Mouse (Mus musculus) intestine, embryonic 16.5 days (tissue): ENCODE data around the gene Tgoln1. TPM values are rescaled to one million over a fixed set of nuclear protein-coding genes. Genes with fewer than 3 reads are reported as not detected.

ENCODE experiments used
- ATAC-seq: fragments of 200-750 bp; cut with Nextera tagmentation; 2 replicates; pipeline ENCODE4 v1.8.0; 2017; ENCODE audit warnings: moderate TSS enrichment, moderate library complexity
- H3K27ac ChIP-seq: fragments of 300-500 bp; sonication (generic); 2 replicates; pipeline ENCODE4 v1.5.1; 2014; ENCODE audit warnings: mild to moderate bottlenecking, low read length
- H3K27me3 ChIP-seq: fragments of 300-500 bp; sonication (generic); replicated peaks from 2 replicates; pipeline ENCODE4 v1.6.1; 2014; ENCODE audit warnings: low read length, control low read depth, mixed read lengths; ENCODE audit not compliant: control insufficient read depth, insufficient read depth
- H3K36me3 ChIP-seq: fragments of 300-500 bp; sonication (generic); 2 replicates; pipeline ENCODE4 v1.6.1; 2014; ENCODE audit warnings: low read length, control low read depth; ENCODE audit not compliant: control insufficient read depth, insufficient read depth
- H3K4me1 ChIP-seq: fragments of 300-500 bp; sonication (generic); 2 replicates; pipeline ENCODE4 v1.6.1; 2014; ENCODE audit warnings: low read length, control low read depth, mixed read lengths; ENCODE audit not compliant: control insufficient read depth, insufficient read depth
- H3K4me2 ChIP-seq: fragments of 300-500 bp; sonication (generic); 2 replicates; pipeline ENCODE4 v1.6.1; 2014; ENCODE audit warnings: low read depth, low read length, control low read depth
- H3K4me3 ChIP-seq: fragments of 300-500 bp; sonication (generic); 2 replicates; pipeline ENCODE4 v1.5.1; 2014; ENCODE audit warnings: mild to moderate bottlenecking, low read length
- H3K9ac ChIP-seq: fragments of 300-500 bp; sonication (generic); 2 replicates; pipeline ENCODE4 v1.6.1; 2014; ENCODE audit warnings: low read depth, low read length
- H3K9me3 ChIP-seq: fragments of 300-500 bp; sonication (generic); 2 replicates; pipeline ENCODE4 v1.6.1; 2016; ENCODE audit warnings: low read length, control low read depth; ENCODE audit not compliant: control insufficient read depth
- WGBS: fragments of 180-500 bp; shearing (Covaris S2); extraction: QIAGEN DNeasy Blood & Tissue Kit; methylation state at CpG from one replicate; pipeline ENCODE4 v1.1.7; 2014; 5-methylcytosine and 5-hydroxymethylcytosine counted together
- polyA plus RNA-seq: library from polyadenylated mRNA; unstranded; fragments of >200 nt; fragmentation: Nextera tagmentation; extraction: Ambion mirVana; gene quantifications from 2 replicates; pipeline ENCODE4 v1.2.1, GENCODE M21; 2015

Tgoln1 gene
- 48.8 and 57.5 TPM in 2 replicates for polyA plus RNA-seq

DNA sequence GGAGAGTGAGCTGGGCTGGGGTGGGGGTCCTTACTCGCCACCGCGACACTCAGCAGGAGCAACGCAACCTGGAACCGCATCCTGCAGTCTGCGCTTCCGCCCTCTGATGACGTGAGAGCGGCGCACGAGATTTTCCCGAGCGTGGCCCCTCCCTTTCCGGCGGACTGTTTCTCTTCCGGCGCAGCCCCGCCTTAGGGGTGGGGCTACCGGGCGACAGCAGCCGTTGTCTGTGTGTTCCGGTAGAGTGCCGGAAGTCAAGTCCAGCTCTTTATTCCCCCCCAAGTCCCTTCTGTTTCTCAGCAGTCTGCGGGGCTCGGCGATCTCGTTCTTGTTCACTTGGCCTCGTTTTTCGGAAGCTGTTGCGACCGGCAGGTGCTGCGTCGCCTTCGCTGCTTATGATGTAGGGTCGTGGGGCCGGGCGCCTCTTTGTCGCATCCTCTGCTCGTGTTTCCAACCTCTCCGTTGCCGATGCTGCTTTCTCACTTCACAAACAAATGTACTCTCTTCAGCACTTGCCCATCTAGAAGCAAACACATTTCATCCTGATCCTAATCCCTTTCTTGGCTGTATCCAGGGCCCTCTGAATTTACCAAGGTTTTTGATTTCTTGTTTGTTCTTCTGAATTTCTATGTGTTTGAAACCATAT lies at the start of gene Tgoln1:
Gene Tgoln1, minus strand, starts transcription at position 358 of the 646 bp plus-strand sequence.
- no peaks in the 10 kb centered on the region for H3K27me3 ChIP-seq
- H3K36me3 ChIP-seq, result no peaks in the 10 kb centered on the region
- peak within 1 kb of the TSS; percentile 78 for H3K4me2 ChIP-seq
- WGBS, result under 1% methylated on average over 41 of the region's 41 CpGs
- H3K9me3 ChIP-seq, result no peaks in the 10 kb centered on the region
- ATAC-seq, result peak; percentile 90
- H3K9ac ChIP-seq, result peak within 1 kb of the TSS; percentile 91
- peak within 1 kb of the TSS; percentile 96 for H3K27ac ChIP-seq
- peaks cover 28% of the 10 kb centered on the region for H3K4me1 ChIP-seq
- H3K4me3 ChIP-seq, result peak within 1 kb of the TSS; percentile 91

GRCm38 (mm10) chr6:72664290-72664689 lies 47.5 kb upstream of the Tgoln1 start:
- H3K4me3 ChIP-seq, result no peak overlapping the region
- no peak overlapping the region for H3K4me2 ChIP-seq
- no peak for ATAC-seq
- no peaks in the 10 kb centered on the region for H3K27me3 ChIP-seq
- WGBS, result 46% methylated on average over 8 of the region's 8 CpGs
- H3K4me1 ChIP-seq, result peaks cover 40% of the 10 kb centered on the region
- H3K27ac ChIP-seq, result no peak overlapping the region
- H3K9me3 ChIP-seq, result no peaks in the 10 kb centered on the region
- no peaks in the 10 kb centered on the region for H3K36me3 ChIP-seq
- no peak overlapping the region for H3K9ac ChIP-seq

DNA sequence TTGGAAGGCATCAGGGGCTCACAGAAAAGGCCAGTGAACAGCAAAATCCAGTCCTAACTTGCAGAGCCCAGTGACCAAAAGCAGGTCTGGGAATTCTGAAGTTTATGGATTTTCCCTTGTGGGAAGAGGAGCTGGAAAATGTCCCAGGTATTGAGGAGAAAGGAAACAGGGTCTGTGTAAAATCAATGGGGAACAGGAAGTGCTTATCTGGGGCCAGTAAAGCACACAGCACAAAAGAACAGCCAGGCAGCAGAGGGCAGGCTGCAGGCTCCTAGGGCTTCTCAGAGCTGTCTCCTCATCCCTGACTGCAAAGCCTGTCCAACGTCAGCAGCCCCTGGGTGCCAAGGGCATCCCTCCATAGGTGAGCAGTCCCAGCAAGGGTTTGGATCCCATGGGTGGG lies 46.2 kb upstream of the Tgoln1 start:
- ATAC-seq, result no peak; the same call in 1 of the 2 replicates
- H3K4me3 ChIP-seq, result no peak overlapping the region
- H3K9ac ChIP-seq, result no peak overlapping the region
- no peak overlapping the region for H3K4me2 ChIP-seq
- no peaks in the 10 kb centered on the region for H3K9me3 ChIP-seq
- WGBS, result 11% methylated on average over 1 of the region's 1 CpGs
- H3K27ac ChIP-seq, result peak overlapping the region; percentile 43
- H3K27me3 ChIP-seq, result no peaks in the 10 kb centered on the region
- H3K36me3 ChIP-seq, result no peaks in the 10 kb centered on the region
- H3K4me1 ChIP-seq, result peaks cover 41% of the 10 kb centered on the region

GRCm38 (mm10) chr6:72660391-72660720 lies 43.6 kb upstream of the Tgoln1 start:
- H3K4me2 ChIP-seq, result no peak overlapping the region
- H3K9ac ChIP-seq, result no peak overlapping the region
- no peak; the same call in 1 of the 2 replicates for ATAC-seq
- no peak overlapping the region for H3K4me3 ChIP-seq
- H3K4me1 ChIP-seq, result peaks cover 53% of the 10 kb centered on the region
- peak overlapping the region; percentile 73 for H3K27ac ChIP-seq
- H3K36me3 ChIP-seq, result no peaks in the 10 kb centered on the region
- H3K27me3 ChIP-seq, result no peaks in the 10 kb centered on the region
- no peaks in the 10 kb centered on the region for H3K9me3 ChIP-seq
- 73% methylated on average over 6 of the region's 6 CpGs for WGBS

DNA sequence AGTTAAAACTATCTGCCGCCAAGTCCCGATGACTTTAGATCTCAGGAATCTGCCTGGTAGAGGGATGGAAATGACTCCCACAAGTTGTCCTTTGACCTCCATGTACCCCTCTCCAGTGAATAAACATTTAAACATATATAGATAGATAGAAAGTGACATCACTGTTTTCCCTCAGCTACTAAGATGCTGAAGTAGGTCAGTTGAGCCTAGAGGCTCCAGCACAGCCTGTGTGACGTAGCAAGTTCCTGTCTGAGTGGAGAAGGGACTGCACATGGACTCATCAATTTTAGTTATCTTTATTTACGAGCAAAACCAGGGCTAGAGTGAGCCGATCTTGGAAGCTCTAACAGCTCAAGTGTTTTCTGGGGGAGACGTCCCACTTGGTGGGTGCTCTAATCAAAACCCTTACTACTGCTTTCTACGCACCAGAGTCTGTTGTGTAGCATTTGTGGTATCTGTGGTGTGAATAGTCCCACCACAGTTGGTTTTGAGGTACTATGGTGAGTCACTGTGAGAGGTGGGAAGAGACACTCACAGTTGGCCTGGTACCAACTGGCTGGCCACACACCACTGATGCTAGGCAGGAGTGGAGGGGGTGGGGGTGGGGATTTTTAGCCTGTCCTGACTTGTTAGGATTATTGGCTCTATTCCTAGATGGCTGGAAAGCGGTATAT lies 43.1 kb upstream of the Tgoln1 start:
- Histone ChIP-seq H3K36me3 (no peaks in the 10 kb centered on the region), H3K9me3 (no peaks in the 10 kb centered on the region), H3K27me3 (no peaks in the 10 kb centered on the region), H3K4me2 (no peak overlapping the region), H3K9ac (no peak overlapping the region), H3K27ac (peak overlapping the region; percentile 73), H3K4me1 (peaks cover 58% of the 10 kb centered on the region), H3K4me3 (no peak overlapping the region)
- 43% methylated on average over 8 of the region's 8 CpGs for WGBS
- ATAC-seq, result peak; percentile 53

DNA sequence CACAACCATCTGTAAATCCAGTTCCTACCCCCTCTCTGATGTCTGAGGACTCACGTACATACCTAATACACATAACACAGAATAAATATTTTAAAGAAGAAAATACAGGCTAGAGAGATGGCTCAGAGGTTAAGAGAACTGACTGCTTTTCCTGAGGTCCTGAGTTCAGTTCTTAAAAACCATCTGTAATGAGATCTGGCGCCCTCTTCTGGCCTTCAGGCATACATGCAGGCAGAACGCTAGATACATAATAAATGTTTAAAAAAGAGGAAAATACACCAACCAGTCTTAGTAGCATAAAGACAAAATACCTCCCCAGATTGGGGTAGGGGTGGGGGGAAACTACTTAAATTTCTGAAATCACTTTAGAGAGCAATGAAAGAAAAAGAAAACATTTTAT lies 41.2 kb upstream of the Tgoln1 start:
- Histone ChIP-seq H3K4me1 (peaks cover 54% of the 10 kb centered on the region), H3K36me3 (no peaks in the 10 kb centered on the region), H3K9me3 (no peaks in the 10 kb centered on the region), H3K27me3 (no peaks in the 10 kb centered on the region), H3K4me3 (no peak overlapping the region), H3K27ac (no peak overlapping the region), H3K4me2 (no peak overlapping the region), H3K9ac (no peak overlapping the region)
- WGBS, result 57% methylated on average over 3 of the region's 3 CpGs
- no peak for ATAC-seq

DNA sequence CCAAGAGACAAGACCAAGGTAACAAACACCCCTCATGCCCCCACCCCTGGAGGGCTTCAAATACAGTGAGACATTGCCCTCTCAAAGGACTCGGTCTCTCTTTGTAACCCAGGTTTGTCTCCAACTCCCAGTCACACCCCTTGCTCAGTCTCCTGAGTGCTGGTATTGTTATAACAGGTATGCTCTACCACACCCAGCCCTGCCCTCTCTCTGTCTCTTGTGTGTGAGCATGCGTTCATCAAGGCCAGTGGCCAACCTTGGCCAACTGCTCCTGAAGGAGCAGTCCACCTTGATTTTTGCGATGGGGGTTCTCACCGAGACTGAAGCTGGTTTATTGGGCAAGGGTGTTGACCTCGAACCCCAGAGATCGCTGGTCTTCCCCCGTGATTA lies 39.2 kb upstream of the Tgoln1 start:
- Histone ChIP-seq H3K9me3 (no peaks in the 10 kb centered on the region), H3K4me2 (no peak overlapping the region), H3K4me1 (peaks cover 44% of the 10 kb centered on the region), H3K27ac (peak overlapping the region; percentile 88), H3K4me3 (no peak overlapping the region), H3K9ac (no peak overlapping the region), H3K36me3 (no peaks in the 10 kb centered on the region), H3K27me3 (no peaks in the 10 kb centered on the region)
- ATAC-seq, result 0 out of 2 replicates have a peak, but pooled peaks have one; percentile 9
- WGBS, result 65% methylated on average over 7 of the region's 7 CpGs

DNA sequence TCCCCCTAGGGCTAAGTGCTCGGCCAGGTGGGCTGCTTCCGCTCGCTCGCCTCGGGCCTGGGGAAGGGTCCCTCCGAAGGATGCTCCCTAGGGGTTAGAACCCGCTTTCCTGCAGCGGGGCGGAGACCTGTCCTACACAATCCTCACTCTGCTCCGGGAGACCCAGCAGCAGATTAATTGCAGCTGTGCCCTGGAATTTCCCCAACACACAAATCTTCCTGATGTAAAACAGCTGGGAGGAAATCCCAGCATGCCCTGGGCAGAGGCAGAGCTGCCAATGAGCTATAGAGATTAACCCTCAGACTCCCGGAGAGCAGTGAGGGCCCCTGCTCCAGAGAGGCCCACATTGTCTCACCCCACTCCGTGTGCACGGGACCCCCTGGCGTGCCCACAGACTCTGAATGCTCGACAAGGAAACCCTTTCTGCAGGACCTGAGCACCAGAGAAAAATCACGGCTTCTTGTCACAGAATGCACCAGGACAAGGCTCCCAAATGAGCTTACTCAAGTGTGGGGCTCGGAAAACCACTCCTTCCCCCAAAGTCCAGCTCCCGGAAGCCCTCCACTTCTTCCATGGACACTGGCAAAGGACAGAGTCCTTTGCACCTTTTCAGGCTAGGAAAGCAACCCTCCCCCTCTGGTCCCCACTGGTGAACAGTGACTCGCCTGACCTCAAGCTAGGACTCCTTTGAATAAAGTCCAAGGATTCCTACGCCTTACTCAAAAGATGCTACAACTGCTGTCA lies 38.7 kb upstream of the Tgoln1 start:
- peak; percentile 79 for ATAC-seq
- Histone ChIP-seq H3K9ac (peak overlapping the region; percentile 50), H3K9me3 (no peaks in the 10 kb centered on the region), H3K4me2 (peak overlapping the region; percentile 50), H3K4me1 (peaks cover 44% of the 10 kb centered on the region), H3K27ac (peak overlapping the region; percentile 88), H3K36me3 (no peaks in the 10 kb centered on the region), H3K4me3 (peak overlapping the region; percentile 33), H3K27me3 (no peaks in the 10 kb centered on the region)
- 28% methylated on average over 20 of the region's 20 CpGs for WGBS

DNA sequence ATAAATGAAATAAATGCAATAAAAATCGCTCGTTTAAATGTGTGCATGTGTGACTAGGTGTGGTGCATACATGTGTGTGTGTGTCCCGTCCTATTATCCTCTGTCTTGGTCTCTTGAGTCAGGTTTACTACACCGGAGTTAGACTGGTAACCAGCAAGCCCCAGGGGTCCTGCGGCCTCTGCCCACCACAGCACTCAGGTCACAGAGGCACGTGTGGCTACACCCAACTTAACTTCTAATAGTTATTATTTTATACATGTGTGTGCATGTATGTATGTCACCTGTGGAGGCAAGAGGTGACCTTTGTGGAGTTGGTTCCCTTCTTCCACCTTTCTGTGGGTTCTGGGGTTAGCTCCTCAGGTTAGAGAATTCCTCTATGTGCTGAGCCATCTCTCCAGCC lies 37.6 kb upstream of the Tgoln1 start:
- WGBS, result 90% methylated on average over 6 of the region's 6 CpGs
- 0 out of 2 replicates have a peak overlapping the region, but pooled peaks have one; percentile 33 for H3K27ac ChIP-seq

More for the DNA sequence above, 37.6 kb upstream of the Tgoln1 start:
- Histone ChIP-seq H3K36me3 (no peaks in the 10 kb centered on the region), H3K4me2 (no peak overlapping the region), H3K27me3 (no peaks in the 10 kb centered on the region), H3K9ac (no peak overlapping the region), H3K9me3 (no peaks in the 10 kb centered on the region), H3K4me1 (peaks cover 35% of the 10 kb centered on the region), H3K4me3 (no peak overlapping the region)
- no peak for ATAC-seq
